Mouse (Mus musculus) adrenal gland, postnatal 4 days (tissue): ENCODE data around the gene Cdc14b. TPM values are rescaled to one million over a fixed set of nuclear protein-coding genes. Genes with fewer than 3 reads are reported as not detected.
"Not testable (repeated sequence)": the region's sequence is repeated elsewhere in the genome, so short reads cannot be mapped to it uniquely, and the experiment has no call there.

Experiments used
- DNase-seq, 2 experiments: peaks; one replicate each; pipeline ENCODE4 v3.0.0; 2021 to 2022; ENCODE audit warnings: low spot score in 2 of 2, mixed read lengths in 2 of 2
- total RNA-seq, 2 experiments: library from RNA; stranded (reverse); gene quantifications; 2 replicates each; pipeline ENCODE4 v1.2.3; 2021

The Cdc14b gene
- total RNA-seq, 2 experiments from 2014 or later, result 11.0 to 11.5 TPM

DNA sequence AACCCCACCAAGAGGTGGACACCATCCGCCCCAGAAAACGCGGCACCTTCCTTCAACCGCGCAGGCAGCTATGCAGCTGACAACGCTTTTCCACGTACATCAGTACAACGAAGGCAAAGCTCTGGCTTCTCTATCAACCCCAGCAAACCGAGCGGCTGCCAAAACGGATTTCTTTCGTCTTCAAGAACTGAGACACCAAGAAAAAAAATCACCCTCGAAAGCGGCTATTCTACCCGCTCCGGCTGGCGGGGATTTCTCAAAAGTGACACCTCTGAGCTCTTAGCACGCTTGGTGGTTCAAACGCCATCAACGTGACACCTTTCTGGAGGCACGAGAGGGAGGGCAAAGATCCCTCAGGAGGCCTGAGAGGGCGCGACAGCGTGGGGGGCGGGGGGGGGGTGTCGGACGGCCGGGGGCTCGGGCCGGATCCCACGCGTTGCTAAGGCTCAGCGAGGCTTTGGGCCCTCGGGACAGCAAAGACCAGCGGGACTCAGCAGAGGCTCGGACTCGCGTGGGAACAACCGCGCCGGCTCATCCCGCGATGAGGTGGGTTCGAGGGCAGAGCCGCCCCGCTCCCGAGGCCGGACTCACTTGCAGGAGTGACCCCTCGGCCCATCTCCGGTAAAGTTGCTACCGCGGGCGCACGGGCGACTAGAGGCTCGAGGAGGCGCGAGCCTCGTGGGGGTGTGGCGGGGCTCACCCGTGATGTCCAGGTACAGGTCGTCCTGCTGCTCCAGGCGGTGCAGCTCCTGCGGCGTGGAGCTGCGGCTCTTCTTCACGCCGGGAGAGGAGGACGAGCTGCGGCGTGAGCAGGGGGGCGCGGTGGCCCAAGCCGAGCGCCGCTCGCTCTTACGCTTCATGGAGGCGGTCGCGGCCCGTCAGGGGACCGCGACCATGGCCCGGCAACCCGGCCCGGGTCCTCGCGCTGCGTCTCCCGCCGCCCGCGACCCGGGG, 922 bp downstream of the Cdc14b start:
- DNase-seq, result peak in 1 of 2 experiments; percentile 7

DNA sequence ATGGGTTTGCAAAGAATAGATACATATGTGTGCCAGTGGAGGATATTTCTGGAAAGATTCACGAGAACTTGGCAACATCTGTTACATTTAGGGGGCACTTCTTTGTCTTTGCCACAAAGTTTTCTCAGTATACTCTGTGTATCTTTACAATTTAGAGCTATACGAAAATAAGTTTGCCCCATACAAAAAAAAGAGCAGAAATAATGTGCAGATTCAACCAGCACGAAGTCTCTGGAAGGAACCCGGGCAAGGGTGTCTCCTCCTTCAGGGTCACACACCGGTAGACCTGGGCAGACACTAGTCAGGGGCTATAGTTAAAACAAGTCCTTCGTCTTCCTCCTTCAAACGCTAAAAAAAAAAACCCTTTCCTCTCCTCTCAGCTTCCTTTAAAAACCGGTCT, 1.7 kb downstream of the Cdc14b start:
- no peak for DNase-seq

DNA sequence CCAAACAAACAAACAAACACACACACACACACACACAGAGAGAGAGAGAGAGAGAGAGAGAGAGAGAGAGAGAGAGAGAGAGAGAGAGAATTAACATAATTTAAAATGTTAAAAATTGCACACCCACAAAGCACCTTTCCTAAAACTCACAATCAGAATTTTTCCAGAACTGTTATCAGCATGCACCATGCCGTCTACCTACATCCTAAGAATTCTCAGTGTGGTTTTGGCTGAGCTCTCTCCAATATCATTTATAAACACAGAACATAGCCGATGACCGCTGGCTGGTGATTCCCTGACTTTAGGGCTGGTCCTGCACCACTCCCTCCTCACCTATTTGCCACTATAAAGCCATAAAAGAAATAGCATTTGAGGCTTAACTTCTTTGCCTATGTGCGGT, 6.7 kb downstream of the Cdc14b start:
- DNase-seq, result no peak

DNA sequence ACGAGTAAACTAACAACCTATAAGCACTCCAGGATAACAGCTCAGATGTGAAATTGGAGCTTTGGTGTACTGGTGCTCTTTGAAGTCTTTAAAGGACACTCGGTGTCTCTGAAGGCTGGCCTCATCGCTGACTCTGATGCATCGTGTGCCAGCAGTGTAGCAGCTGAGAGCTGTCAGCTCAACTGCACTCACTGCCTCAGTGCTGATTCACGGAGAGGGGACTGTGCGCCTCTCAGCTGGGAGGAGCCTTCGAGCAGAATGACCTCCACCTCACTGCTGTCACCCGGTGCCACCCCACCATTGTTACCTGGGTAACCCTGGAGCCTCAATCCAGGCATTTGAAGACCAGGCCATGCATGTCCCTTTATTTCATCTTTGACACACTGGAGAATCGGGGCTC, 7.9 kb downstream of the Cdc14b start:
- DNase-seq, result peak; percentile 8 to 24

DNA sequence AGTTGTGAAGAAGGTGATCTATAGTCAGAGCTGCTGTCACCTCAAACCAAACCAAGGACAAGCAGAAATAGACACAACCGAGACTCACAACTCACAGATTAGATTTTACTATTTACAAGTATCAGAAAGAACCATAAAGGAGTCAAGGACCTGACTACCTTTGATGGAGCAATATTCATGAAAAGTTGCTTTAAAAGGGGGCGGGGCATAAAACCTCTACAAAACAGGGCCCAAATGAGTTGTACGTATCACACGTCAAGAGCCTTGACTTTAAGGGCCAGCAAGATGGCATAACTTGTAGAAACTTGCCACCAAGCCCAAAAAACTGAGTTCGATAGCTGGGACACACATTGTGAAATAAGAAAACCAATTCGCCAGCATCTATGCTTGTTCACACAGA, 10.5 kb downstream of the Cdc14b start:
- DNase-seq, result no peak

DNA sequence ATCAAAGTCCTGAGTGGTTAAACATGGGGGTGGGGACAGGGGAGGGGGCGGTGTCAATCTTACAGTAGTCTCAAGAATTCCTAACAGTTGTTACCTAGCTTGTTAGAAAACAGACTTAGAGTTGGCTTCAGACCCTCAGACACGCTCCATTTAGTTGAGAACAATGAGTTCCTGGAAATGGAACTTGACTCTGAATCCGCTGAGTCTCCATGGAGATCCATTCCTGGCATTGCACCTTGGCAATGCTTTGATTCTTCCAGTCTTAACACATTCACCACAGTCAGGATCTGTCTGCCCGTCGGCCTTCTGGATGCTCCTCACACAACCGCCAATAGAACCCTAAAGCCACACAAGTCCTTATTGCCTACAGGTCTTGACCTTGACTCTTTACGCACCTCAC, 15.2 kb downstream of the Cdc14b start:
- DNase-seq, result no peak

DNA sequence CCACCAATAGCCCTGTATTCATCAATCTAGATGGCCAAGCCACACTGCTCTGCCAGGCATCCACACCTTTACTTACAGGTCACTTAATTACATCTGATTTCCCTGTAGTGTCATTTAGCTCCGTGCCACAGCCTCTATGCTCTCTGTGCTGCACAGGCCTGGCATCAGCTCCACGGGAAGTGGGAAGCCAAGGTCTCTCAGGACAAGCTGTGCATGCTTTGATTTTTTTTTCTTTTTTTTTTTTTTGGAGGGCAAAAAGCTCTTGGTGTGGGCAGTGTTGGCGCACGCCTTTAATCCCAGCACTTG, 16.6 kb downstream of the Cdc14b start:
- DNase-seq, result no peak

DNA sequence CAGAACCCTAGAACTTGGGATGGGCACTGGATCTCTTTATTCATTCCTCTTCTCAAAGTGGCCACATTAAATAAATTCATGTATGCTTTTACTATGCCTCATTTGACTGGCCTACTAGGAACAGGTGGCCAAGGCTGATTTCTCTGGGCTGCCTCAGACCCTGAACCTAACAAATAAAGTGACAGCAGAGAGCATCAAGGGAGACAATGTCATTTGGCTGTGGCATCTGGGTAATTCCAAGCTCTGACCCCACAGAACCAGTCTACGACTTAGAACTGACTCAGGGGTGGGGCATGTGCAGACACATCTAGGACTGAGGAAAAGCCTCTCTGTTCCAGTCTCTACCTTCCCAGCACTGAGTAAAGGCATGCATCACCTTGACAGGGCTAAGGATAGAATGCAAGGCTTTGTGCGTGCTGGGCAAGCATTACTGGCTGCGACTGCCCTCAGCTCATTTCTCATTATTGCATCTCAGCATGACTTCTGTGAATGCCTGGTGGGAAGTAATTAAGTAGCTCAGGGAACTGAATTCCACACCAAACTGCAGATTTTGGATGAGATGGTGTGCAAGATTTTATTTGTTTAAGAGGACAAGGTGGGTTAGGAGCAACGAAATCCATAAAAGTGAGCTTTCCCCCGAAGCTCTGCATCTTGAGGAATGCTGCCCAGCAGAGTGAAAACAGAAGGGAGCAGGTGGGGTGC, 17.1 kb downstream of the Cdc14b start:
- DNase-seq, result no peak

DNA sequence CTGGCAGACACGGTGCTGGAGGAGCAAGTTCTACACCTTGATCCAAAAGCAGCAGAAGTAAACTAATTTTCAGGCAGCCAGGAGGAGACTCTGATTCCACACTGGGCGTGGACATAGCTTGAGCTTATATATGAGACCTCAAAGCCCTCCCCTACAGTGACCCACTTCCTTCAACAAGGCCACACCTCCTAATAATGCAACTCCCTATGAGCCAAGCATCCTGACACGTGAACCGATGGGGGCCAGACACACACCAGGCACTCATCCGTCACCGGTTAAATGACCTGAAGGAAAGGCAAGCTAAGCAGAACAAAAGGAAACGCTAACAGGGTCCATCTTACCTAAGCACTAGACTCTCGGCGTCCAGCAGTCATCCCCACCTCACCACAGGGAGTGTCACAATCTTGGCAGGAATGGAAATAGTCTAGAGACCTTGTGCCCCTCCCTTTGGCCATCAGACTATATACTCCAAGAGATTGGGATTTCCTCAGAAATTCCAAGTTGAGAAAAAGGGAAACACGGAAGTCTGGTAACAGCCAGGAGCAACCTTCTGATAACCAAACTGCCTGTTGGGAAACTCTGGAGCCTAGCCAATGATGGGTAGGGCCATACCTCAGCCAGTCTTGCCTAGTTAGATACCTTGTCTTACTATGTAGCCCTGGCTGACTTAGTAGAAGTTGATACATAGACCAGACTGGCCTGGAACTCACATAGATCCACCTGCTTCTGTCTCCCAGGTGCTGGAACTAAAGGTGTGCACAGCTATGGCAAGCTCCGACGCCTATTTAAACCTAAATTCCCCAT, 17.9 kb downstream of the Cdc14b start:
- no peak for DNase-seq

DNA sequence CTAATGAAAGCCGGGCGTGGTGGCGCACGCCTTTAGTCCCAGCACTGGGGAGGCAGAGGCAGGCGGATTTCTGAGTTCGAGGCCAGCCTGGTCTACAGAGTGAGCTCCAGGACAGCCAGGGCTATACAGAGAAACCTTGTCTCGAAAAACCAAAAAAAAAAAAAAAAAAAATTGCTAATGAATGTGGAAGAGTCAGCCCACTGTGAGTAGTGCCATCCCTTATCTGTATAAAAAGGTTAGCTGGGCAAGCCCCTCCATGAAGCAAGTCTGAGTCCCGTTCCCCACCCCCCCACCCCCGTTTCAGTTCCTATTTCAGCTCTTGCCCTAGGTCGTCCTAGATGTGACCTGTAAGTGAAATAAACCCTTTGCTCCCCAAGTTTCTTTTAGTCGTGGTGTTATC, 20.9 kb downstream of the Cdc14b start:
- not testable (repeated sequence) for DNase-seq

DNA sequence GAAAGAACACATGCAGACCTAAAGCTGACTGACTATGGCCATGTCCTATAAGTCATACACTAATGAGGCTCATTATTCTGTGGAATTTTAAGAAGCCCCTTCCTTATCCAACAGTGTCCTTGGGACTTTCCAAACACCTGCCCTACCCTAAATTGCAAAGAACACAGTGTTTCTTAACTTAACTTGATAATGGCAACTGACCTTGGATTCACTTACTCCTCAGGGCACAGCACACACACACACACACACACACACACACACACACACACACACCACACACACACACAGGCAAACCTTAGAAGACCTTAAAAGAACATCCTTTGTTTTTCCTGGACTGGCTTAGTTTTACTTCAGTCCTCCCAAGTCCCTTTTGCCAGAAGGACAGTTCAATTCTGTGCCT, 21.4 kb downstream of the Cdc14b start:
- DNase-seq, result no peak

DNA sequence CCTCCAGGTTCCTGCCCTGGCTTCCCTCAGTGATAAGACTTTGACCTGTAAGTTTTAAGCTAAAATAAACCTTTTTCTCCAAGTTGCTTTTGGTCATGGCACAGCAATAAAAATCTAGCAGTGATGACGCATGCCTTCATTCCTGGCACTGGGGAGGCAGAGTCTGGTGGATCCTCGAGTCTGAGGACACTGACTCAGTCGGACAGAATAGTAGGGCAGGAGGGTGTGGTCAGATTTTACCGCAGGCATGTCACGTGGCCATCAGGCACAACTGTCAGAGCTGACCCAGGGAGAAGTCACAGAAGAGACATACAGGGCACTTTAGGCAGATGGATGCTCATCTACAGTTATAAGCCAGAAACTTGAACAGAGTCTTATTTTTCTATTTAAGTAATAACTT, 22.9 kb downstream of the Cdc14b start:
- no peak for DNase-seq

DNA sequence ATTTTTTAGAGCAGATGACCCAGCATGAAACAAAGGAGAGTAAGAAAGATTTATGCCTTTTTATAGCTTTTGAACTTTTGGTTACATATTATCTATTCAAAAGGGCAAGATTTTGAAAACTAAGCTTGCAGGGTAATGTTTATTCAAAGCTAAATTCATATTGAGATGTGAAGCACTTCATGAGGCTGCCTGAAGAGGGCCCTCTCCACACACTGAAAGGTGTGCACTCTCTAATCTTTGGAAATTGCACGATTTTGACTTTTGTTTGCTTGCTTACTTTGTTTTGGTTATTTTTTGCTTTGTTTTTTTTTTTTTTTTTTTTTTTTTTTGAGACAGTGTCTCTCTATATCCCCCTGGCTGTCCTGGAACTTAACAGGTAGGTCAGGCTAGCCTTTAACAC, 24.7 kb downstream of the Cdc14b start:
- DNase-seq, result no peak

DNA sequence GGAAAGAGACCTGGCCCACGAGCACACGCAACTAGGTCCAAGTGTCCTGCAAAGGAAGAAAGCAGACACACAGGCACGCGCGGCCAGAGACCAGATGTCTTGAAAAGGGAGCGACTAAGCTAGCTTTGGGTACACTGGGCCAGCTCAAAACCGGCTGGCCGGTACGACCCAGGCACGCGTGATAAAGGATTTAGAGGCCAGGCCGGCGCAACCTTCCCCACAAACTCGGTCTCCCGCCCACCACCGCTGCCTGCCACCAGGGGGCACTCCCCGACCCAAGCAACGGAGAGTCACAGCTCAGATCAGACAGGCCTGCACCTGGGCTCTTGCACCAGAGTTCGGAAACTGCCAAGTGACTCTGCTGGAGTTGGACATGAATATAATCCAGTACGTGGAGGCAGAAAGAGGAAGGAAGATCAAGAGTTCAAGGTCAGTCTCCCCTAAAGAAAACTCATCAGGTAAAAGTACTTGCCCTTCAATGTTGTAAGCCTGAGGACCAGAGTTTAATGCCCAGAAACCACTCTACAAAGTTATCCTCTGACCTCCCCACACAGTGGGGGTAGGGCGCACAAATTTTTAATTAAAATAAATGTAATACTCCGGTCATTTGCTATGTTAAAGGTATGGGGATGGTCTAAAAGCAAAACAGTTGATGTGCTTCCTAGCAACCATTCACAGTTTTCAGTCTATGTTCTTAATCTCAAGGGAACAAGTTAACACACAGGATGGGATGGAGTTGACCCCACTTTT, 26.1 kb downstream of the Cdc14b start:
- DNase-seq, result peak; percentile 78 to 87

DNA sequence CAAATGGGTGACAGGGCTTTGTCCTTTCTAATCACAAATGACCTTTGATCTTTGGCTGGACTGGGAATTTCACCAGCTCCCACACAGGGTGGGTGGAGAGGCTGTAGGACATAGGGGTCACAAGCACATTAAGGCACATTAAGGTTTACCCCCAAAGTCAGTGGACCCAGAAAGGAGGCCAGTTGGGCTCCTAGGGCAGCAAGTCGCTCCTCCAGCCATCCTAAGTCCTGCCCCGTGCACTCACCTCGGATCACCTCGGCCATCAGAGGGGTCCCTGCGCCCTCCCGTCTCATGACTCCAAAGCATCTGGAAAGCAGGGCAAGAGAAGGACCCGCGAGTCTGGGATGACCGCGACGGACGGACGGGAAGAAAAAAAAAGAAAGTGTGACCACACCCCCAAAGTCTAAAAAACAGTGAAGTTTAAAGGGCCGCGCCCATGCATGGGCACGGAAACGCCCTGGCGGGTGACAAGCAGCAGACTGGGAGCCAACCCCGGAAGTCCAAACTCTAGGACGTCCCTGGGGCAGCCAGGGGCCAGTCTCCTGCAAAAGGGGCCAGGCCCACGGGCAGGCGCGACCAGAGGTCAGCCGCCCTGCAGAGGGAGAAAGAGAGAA, 26.8 kb downstream of the Cdc14b start:
- DNase-seq, result peak; percentile 23 to 42

DNA sequence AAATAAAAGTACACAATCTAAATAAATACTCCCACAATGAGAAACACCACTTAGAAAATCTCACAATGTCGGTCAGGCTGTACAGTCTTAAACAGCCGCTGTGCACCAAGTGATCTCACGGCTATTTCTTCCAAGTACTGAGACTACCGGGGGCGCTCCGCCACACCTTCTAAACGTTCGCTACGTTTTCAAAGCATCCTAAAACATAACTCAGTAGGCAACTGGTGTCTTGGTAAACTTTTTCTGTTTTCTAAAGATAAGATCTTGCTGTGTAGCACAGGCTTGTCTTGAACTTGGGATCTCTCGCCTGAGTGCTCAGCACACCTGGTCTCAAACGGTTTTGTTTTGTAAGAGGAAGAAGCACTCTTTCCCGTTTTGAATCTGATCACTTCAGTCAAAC, 29.0 kb downstream of the Cdc14b start:
- DNase-seq, result no peak

DNA sequence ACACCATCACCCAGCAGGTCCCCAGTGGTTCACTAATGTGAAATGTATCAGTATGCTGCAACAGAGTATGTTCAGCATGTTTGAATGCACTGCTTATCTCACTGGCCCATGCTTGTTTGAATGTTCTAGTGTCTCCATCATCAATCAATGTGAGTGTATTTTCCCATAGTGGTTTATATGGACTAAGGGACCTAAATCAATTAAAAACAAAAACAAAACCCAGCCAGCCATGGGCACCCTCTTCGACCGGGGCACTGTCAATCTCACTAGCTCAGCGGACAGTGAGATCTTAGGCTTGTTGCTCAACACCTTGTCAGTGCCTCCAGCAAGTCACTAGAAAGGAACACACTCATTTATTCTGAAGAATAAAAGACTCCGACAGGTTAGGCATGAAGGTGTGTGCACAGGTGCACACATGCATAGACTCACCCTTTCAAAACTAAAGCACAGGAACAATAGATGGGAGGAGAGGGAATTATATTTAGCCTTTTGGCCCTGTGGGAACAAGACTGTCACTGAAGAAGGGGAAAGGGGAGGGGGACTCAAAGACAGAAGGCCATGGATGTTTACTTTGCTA, 30.3 kb downstream of the Cdc14b start:
- DNase-seq, result no peak

DNA sequence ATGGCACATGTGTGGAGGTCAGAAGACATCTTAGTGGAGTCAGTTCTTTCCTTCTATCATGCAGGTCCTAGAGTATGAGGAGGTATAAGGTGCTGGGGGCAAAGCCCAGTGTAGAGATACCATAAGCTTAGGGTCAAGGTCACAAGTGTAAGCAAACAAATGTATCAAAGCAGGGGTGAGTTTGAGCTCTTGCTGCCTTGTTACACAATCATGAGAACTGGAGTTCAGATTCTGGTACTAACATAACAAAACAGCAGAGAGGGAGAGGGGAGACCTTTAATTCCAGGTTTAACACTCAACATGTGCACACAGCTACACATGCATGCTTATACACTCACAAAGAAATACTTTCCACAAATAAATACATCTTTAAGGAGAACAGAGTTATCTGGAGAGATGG, 32.4 kb downstream of the Cdc14b start:
- DNase-seq, result no peak

DNA sequence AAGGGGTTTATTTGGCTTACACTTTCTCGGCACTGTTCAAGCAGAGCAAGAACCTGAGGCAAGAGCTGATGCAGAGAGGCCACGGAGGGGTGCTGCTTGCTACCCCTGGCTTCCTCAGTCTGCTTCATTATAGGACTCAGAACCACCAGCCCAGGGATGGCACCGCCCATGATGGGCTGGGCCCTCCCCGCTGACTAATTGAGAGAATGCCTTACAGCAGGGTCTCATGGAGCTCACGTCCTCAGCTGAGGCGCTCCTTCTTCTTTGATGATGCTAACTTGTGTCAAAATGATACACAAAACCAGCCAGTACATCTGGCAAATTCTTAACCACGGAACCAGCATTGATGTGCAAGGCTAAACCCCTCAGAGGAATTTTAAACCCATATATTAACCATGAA, 34.5 kb downstream of the Cdc14b start:
- no peak for DNase-seq

DNA sequence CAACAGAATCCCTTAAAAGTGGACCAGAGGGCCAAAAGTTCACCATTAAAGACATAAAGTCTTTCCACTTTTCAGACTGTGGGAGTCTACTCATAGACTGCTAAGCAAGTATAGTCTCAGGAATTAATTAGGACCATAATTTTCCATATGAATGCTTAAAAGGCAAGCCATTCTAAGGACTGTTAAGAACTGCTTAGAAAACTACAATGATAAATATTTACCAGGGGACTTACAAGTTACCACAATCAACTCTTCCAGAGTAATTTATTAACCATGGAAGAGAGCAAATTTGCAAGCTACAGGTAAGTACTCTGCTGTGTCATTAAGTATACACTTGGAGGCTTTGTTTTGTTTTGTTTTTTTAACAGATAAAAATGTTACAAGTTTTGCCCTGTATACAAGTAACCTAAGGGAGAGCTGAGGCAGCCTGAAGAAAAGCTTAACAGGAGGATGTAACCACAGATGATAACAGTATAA, 37.4 kb downstream of the Cdc14b start:
- no peak for DNase-seq
